Mouse (Mus musculus) embryo, embryonic 10 days (tissue): ENCODE data around the gene Slk.

Source experiments
- DNase-seq: peaks from one replicate; pipeline ENCODE4 v3.0.0-alpha.2; 2015; ENCODE audit warnings: low spot score

The Slk gene

GRCm38 (mm10) chr19:47579225-47579787, at the start of gene Slk:
Slk (plus strand) TSS chr19:47579678.
- peak; percentile 85 for DNase-seq

- no peak for DNase-seq
These were observed 48.2 kb upstream of the Slk start for GRCm38 (mm10) chr19:47531309-47531708.

- no peak for DNase-seq
These were observed 47.0 kb upstream of the Slk start for GRCm38 (mm10) chr19:47532449-47532848.

- DNase-seq = no peak
These were observed 45.3 kb upstream of the Slk start for GRCm38 (mm10) chr19:47534131-47534530.

GRCm38 (mm10) chr19:47536521-47537299, 42.8 kb upstream of the Slk start:
- DNase-seq = peak; percentile 100

- no peak for DNase-seq
These were observed 42.1 kb upstream of the Slk start, which contains the start of gene Stn1 for GRCm38 (mm10) chr19:47537300-47537792. Stn1 (minus strand) TSS chr19:47537507.

GRCm38 (mm10) chr19:47537879-47538278, 41.6 kb upstream of the Slk start:
- no peak for DNase-seq

GRCm38 (mm10) chr19:47538801-47539200, 40.7 kb upstream of the Slk start:
- DNase-seq = peak; percentile 43

- DNase-seq = no peak
These were observed 37.0 kb upstream of the Slk start for GRCm38 (mm10) chr19:47542441-47542840.

- no peak for DNase-seq
These were observed 34.4 kb upstream of the Slk start for GRCm38 (mm10) chr19:47545055-47545454.

- DNase-seq = no peak
These were observed 34.0 kb upstream of the Slk start for GRCm38 (mm10) chr19:47545528-47545927.

- DNase-seq = no peak
These were observed 30.9 kb upstream of the Slk start for GRCm38 (mm10) chr19:47548432-47549076.

- no peak for DNase-seq
These were observed 30.3 kb upstream of the Slk start for GRCm38 (mm10) chr19:47549174-47549573.

- DNase-seq = no peak
These were observed 29.9 kb upstream of the Slk start for GRCm38 (mm10) chr19:47549584-47549983.

GRCm38 (mm10) chr19:47559145-47559544, 20.3 kb upstream of the Slk start:
- no peak for DNase-seq

- DNase-seq = no peak
These were observed 19.5 kb upstream of the Slk start for GRCm38 (mm10) chr19:47559751-47560512.

GRCm38 (mm10) chr19:47560544-47561161, 18.8 kb upstream of the Slk start:
- DNase-seq = no peak

- no peak for DNase-seq
These were observed 17.5 kb upstream of the Slk start for GRCm38 (mm10) chr19:47561996-47562441.

- no peak for DNase-seq
These were observed 15.8 kb upstream of the Slk start for GRCm38 (mm10) chr19:47563715-47564114.

- DNase-seq = peak; percentile 20
These were observed 14.3 kb upstream of the Slk start for GRCm38 (mm10) chr19:47565031-47565654.

GRCm38 (mm10) chr19:47565994-47566393, 13.5 kb upstream of the Slk start:
- no peak for DNase-seq
